Mouse (Mus musculus) frontal cortex, postnatal 10 days (tissue): ENCODE data around the gene Gm34653.
"Not testable (repeated sequence)": the region's sequence is repeated elsewhere in the genome, so short reads cannot be mapped to it uniquely, and the experiment has no call there.

Experiments
- DNase-seq, 2 experiments: peaks; one replicate each; pipeline ENCODE4 v3.0.0; 2022; ENCODE audit warnings: low spot score in 2 of 2, mixed read lengths in 1 of 2

Gm34653 gene

DNA sequence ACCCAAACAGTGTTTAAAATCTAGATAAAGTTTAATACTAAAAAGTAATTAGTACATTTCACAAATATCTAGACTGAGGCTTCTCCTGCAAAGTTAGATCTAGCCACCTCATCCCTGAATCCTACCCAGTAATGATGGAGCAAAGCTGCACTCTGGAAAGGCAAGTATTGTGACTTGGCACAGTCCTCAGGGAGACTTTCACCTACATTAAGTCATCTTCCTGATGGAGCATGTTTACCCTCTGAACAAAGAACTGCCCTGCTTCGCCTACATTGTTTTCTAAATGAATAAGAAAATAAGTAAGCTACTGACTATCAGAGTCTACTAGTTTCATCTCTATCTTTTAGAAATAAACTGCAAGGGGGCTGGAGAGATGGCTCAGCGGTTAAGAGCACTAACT lies 14.3 kb upstream of the Gm34653 start:
- DNase-seq, result no peak

- peak; percentile 80 to 91 for DNase-seq
Observed at GRCm38 (mm10) chr2:34825827-34826459, 6.9 kb upstream of the Gm34653 start, which contains the start of gene Fbxw2. Gene Fbxw2 (minus strand): TSS chr2:34826311.

DNA sequence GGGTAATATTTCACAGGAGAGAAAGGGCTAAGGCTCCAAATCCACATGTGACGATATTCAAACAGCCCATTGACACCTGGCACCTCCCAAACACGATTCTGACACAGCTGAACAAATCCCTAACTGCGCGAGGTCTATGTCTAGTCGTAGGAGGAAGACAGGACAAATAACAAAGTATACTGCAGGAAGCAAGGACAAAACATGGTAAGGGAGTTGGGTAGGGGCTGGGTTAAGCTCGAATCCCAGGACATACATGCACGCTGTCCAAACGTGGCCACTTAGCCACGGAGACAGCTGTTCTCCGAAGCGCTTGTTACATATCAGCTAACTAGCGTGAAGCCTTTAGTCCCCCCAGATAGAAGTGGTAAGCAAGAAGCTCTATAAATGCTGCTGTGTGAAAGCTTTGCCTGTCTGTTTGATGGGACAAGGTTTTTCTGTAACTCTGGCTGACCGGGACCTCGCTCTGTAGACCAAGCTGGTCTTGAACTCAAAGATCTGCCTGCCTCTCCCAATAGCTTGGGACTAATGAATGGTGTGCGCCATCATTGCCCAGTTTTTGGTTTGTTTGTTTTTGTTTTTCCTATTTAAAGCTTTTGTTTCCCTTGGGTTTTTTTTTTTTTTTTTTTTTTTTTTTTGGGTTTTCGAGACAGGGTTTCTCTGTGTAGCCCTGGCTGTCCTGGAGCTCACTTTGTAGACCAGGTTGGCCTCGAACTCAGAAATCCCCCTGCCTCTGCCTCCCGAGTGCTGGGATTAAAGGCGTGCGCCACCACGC lies 6.2 kb upstream of the Gm34653 start:
- no peak for DNase-seq

GRCm38 (mm10) chr2:34827591-34827990 lies 5.2 kb upstream of the Gm34653 start:
- DNase-seq, result no peak

GRCm38 (mm10) chr2:34828026-34828425 lies 4.8 kb upstream of the Gm34653 start:
- no peak for DNase-seq

DNA sequence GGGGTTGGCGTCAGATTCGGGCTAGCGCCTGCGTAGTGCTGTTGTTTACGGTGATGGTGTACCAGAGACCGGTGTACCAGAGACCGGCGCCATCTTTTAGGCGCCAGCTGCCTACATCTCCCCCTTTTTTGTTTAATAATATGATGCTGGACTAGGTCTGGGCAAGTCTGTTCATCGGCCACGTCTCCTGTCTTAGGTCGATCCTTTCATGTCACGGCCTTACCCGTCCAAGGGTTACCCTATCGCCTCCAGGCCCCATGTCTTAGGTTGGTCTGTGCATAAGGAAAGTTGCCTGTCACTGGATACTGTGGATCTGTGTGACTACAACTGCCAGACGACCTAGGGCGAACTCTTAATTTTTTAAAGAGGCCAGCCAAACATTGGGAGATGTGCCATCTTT lies 2.7 kb upstream of the Gm34653 start:
- not testable (repeated sequence) for DNase-seq

DNA sequence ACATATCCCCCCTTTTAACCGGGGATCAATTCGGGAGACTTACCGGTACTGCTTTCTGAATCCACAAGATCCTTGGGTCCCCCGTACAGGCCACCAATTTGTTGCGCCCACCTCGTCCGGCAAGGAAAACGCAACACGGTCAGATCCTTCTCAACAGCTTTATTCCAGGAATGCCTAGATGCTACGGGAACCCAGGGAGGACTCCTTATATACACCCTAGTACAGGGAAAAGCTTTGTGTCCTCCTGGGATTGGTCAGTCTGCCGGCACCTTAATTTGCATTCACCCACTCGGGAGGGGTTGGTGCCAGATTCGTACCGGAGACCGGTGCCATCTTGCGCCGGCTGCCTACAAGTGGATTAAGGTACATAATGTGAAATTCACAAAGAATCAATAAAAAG lies 817 bp downstream of the Gm34653 start:
- no peak for DNase-seq

- DNase-seq, result no peak
Observed at GRCm38 (mm10) chr2:34835669-34836068, 2.9 kb downstream of the Gm34653 start.

DNA sequence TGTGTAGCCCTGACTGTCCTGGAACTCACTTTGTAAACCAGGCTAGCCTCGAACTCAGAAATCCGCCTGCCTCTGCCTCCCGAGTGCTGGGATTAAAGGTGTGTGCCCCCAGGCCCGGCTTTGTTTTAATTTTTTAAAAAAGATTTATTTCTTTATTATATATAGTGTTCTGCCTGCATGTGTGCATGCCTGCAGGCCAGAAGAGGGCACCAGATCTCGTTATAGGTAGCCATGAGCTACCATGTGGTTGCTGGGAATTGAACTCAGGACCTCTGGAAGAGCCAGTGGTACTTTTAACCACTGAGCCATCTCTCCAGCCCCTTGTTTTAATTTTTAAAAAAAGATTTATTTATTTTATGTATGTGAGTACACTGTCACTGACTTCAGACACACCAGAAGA lies 7.3 kb downstream of the Gm34653 start:
- not testable (repeated sequence) for DNase-seq

GRCm38 (mm10) chr2:34841706-34842105 lies 8.9 kb downstream of the Gm34653 start:
- peak; percentile 32 to 52 for DNase-seq

GRCm38 (mm10) chr2:34843211-34843939 lies 10.6 kb downstream of the Gm34653 start:
- no peak for DNase-seq

DNA sequence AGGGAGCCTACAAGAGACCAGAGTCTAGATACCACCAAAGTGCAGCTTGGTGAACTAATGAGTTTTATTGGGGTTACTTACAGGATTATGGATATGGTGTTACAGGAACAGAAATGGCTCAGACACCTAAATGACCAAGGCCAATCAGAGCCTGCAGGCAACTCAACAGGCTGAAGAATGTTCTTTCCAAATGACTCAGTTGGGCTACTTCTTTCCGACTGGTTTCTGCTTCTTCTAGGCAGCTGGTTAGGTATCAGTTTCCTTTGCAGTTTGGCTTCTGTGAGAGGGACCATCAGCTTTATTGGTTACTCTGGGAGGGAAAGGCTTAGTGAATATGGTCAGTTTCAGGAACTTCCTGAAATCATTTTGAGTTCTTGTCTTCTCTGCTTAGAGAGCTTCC lies 14.9 kb downstream of the Gm34653 start:
- DNase-seq, result no peak

DNA sequence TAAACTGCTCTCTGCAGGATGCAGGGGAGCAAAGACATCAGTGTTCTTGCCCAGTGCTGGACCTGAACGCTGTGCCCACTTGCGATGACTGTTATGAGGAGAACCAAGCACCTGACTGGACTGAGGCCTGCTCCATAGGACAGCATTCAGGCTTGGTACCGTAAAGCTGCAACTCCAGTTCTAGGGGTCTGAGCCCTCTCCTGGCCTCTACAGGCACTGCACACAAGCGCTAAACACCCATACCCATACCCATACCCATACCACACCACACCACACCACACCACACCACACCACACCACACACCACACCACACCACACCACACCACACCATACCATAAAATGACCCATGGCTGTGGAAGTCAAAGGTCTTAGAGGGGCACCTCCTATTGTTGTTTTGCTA lies 22.5 kb downstream of the Gm34653 start:
- DNase-seq, result no peak

DNA sequence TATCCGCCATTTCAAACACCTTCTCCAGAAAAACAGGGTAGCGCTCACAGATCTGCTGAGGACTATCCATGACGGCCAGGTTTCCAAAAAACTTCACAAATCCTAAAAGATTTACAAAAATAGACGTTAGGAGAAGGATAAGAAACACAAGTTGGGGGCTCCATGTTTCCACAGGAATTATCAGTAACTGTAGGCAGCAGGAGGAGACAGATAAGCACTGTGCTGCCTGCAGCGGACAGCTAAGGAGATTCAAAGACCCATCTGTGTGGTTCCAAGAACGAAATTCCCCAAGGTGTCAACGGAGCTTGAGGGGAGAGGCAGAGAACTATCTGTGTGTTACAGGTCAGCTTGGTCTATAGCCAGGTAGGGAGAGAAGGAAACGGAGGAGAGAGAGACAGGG lies 24.9 kb downstream of the Gm34653 start:
- no peak for DNase-seq

DNA sequence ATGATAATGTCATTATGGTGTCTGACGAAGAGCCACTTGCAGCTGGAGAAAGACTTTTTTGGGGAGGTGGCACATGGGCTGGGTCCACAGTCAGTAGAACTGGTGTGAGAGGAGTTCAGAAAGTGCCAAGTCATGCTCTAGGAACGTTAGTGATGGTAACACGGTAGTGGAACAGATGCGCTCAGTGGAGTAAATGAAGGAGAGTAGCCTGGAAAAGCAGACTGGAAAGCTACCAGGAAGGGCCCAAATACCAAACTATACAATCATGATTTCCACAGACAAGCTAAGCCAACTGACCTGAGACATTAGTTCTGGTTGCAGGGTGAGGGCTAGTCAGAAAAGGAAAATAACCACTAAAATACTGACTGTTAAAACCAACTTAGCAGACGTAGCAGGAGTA lies 36.9 kb downstream of the Gm34653 start:
- DNase-seq, result no peak

DNA sequence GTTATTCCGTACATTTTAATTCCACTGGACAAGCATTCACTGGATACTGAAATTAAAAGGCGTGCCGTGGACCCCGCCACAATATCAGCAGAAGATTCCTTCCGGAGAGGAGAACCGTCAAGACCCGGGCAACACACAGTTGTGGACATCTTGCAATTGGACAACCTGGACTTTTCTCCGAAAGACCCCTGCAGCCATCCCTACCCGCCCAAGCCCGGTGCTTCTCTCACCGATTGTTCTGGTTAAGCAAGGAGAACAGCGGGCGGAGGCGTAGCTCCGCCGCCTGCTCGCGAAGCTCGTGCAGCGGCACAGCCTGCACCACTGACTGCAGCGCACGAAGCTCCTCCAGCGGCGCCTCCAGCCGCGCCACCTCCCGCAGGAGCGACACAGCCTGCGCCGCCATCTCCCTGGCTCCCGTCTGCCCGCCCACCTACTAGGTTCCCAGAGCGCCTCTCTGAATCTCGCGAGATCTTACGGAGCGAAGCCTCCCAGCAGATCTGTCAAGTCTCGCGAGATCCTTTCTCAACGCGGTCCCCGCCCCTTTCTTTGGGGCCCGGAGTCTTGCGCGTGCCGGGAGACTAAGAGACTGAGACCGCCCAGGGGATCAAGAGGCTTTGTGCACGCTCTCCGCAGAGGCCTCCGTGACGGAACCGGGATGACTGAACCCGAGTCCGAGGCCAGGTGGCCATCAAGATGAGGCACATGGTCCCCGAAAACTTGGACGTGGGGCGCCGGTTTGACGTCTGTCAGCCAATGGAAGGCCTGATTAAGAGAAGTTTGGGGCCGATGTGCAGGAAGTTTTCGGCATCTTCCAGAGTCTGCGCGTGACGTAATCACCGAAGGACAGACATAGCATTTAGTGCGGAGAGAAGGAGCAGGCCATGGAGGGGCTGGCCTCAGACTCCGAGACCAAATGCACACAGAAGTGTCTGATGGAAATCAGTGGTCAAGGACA lies 38.0 kb downstream of the Gm34653 start:
- peak; percentile 91 to 92 for DNase-seq

- DNase-seq, result no peak
Observed at GRCm38 (mm10) chr2:34874271-34874670, 41.5 kb downstream of the Gm34653 start, which contains the start of gene Cutal. Gene Cutal (plus strand): TSS chr2:34874396.

DNA sequence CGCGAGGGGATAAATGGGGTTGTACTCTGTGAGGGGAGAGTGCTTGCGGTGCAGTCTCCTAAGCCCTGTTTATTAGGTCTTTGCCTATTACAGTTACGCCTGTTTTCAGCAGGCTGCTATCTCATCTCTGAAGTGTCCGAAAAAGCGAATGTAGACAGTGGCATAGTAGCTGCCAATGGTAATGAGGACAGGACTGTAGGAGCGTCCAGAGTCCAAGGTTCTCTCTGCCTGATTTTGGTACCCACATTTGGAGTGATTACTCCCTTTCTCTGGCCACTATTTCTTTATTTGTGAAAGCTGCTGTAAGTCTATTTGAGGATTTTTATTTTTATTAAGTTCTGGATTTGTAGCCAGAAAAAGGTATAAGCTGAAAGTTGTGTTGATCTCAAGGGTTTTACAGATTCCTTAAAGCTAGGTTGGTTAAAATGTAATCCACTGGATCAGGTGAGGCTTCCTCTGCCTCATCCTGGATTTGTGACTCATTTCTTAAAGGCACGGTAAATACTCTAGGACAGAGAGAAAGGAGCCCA lies 42.1 kb downstream of the Gm34653 start, which contains the start of gene Psmd5:
Gene Psmd5 (minus strand): TSS at position 153 of the 530 bp plus-strand sequence.
- DNase-seq, result no peak

- DNase-seq, result no peak
Observed at GRCm38 (mm10) chr2:34880054-34880453, 47.2 kb downstream of the Gm34653 start.

GRCm38 (mm10) chr2:34882757-34883156 lies 50.0 kb downstream of the Gm34653 start:
- no peak for DNase-seq

GRCm38 (mm10) chr2:34883190-34883589 lies 50.4 kb downstream of the Gm34653 start:
- DNase-seq, result no peak
